Mouse (Mus musculus) heart, adult 2 months (tissue): ENCODE data around the gene Avpi1.

ENCODE experiments used
- CTCF ChIP-seq: fragments of 200-600 bp; IDR thresholded peaks from 2 replicates; pipeline ENCODE4 v1.8.1; 2022; ENCODE audit warnings: antibody characterized with exemption, mild to moderate bottlenecking, moderate library complexity
- POLR2A ChIP-seq: fragments of 200-500 bp; IDR thresholded peaks from 2 replicates; pipeline ENCODE4 v1.6.1; 2011; ENCODE audit warnings: mild to moderate bottlenecking, low read depth, low read length, control low read depth; ENCODE audit not compliant: insufficient read depth

DNA sequence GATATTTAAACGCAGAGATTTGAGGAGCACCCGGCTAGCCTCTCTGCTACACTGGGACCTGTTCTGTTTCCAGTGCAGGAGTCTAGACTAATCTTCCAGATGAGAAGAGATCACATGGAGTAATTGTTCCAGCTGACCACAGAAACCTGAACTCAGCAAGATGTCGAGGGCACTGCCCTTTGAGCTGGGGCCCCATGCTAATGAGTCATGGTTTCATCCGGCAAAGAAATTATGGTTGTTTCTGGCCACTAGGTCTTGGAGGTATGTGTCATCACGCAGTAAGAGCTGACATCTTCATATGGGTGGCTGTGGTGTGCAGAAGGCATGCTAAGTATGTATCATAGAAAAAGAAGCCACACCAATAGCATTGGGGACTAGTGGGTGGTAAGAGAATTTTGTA is 48.9 kb downstream of the Avpi1 start:
- TF ChIP-seq CTCF (no peak), POLR2A (no peak)
